Mouse (Mus musculus) thymus, adult 2 months (tissue): Measurements from ENCODE around the gene Hck. TPM values are rescaled to one million over a fixed set of nuclear protein-coding genes. Genes with fewer than 3 reads are reported as not detected.

Experiments used
- DNase-seq: peaks from one replicate; pipeline ENCODE4 v3.0.0; 2021
- H3K27ac ChIP-seq: fragments of 200-500 bp; 2 replicates; pipeline ENCODE4 v1.5.1; 2012; ENCODE audit warnings: low read length, control low read depth; ENCODE audit not compliant: control insufficient read depth, insufficient read depth
- H3K27me3 ChIP-seq: fragments of 200-500 bp; 2 replicates; pipeline ENCODE4 v1.6.1; 2012; ENCODE audit warnings: mild to moderate bottlenecking, low read length, moderate library complexity, mixed read lengths; ENCODE audit not compliant: control insufficient read depth, insufficient read depth
- H3K36me3 ChIP-seq: fragments of 200-500 bp; 2 replicates; pipeline ENCODE4 v1.6.1; 2012; ENCODE audit warnings: mild to moderate bottlenecking, low read length, moderate library complexity; ENCODE audit not compliant: control insufficient read depth, insufficient read depth
- H3K4me1 ChIP-seq: fragments of 200-500 bp; replicated peaks from 2 replicates; pipeline ENCODE4 v1.6.1; 2012; ENCODE audit warnings: low read length; ENCODE audit not compliant: control insufficient read depth, insufficient read depth
- H3K4me3 ChIP-seq: fragments of 200-500 bp; 2 replicates; pipeline ENCODE4 v1.5.1; 2012; ENCODE audit warnings: mild to moderate bottlenecking, low read length, control low read depth, moderate library complexity; ENCODE audit not compliant: control insufficient read depth, insufficient read depth
- CTCF ChIP-seq: fragments of 200-500 bp; IDR thresholded peaks from 2 replicates; pipeline ENCODE4 v1.5.1; 2012; ENCODE audit warnings: mild to moderate bottlenecking, control low read depth, low read length, moderate library complexity, borderline replicate concordance; ENCODE audit not compliant: control insufficient read depth, poor library complexity, insufficient read depth; ENCODE audit errors: extremely low read depth
- POLR2A ChIP-seq: fragments of 200-500 bp; IDR thresholded peaks from 2 replicates; pipeline ENCODE4 v1.6.1; 2012; ENCODE audit warnings: mild to moderate bottlenecking, low read length, control low read depth, moderate library complexity; ENCODE audit not compliant: control insufficient read depth, poor library complexity, insufficient read depth; ENCODE audit errors: extremely low read depth
- WGBS: fragments of 180-500 bp; shearing (Covaris S2); methylation state at CpG from one replicate; pipeline ENCODE4 v1.1.7; 2018; 5-methylcytosine and 5-hydroxymethylcytosine counted together
- polyA plus RNA-seq: library from polyadenylated mRNA; depleted of rRNA; stranded (reverse); fragments of >200 nt; gene quantifications from 2 replicates; pipeline ENCODE4 v1.2.3, GENCODE M21; 2012

Hck gene
- polyA plus RNA-seq, 1 experiment: 22.1 TPM

- Histone ChIP-seq H3K27me3 (no peaks in the 10 kb centered on the region), H3K4me1 (0 out of 2 replicates have a peak, but pooled peaks cover 3% of the 10 kb centered on the region), H3K4me3 (no peak overlapping the region), H3K36me3 (no peaks in the 10 kb centered on the region), H3K27ac (no peak overlapping the region)
- no peak for DNase-seq
- TF ChIP-seq CTCF (no peak), POLR2A (no peak)
- 8% methylated on average over 8 of the region's 8 CpGs for WGBS
Observed at GRCm38 (mm10) chr2:153151926-153152665, 43.8 kb downstream of the Hck start.

- H3K4me3 ChIP-seq: no peak overlapping the region
- WGBS: 97% methylated on average over 4 of the region's 4 CpGs
- DNase-seq: no peak
- H3K36me3 ChIP-seq: no peaks in the 10 kb centered on the region
- TF ChIP-seq POLR2A (no peak), CTCF (no peak)
- H3K27ac ChIP-seq: no peak overlapping the region
- no peaks in the 10 kb centered on the region for H3K27me3 ChIP-seq
- H3K4me1 ChIP-seq: 0 out of 2 replicates have a peak, but pooled peaks cover 3% of the 10 kb centered on the region
Observed at GRCm38 (mm10) chr2:153153033-153153450, 44.8 kb downstream of the Hck start.

GRCm38 (mm10) chr2:153157270-153157669, 49.0 kb downstream of the Hck start:
- Histone ChIP-seq H3K4me1 (peaks cover 6% of the 10 kb centered on the region), H3K27ac (no peak overlapping the region), H3K27me3 (no peaks in the 10 kb centered on the region), H3K4me3 (no peak overlapping the region), H3K36me3 (no peaks in the 10 kb centered on the region)
- peak; percentile 31 for DNase-seq
- WGBS: 93% methylated on average over 3 of the region's 3 CpGs
- no peak for TF ChIP-seq POLR2A

- Histone ChIP-seq H3K36me3 (no peaks in the 10 kb centered on the region), H3K4me3 (no peak overlapping the region), H3K27me3 (no peaks in the 10 kb centered on the region), H3K27ac (no peak overlapping the region), H3K4me1 (peaks cover 5% of the 10 kb centered on the region)
- no peak for DNase-seq
- WGBS: 86% methylated on average over 5 of the region's 5 CpGs
- TF ChIP-seq POLR2A: no peak
Observed at GRCm38 (mm10) chr2:153160133-153160532, 51.9 kb downstream of the Hck start.

- H3K4me3 ChIP-seq: peak within 1 kb of the TSS; percentile 65
- peak; percentile 56 for TF ChIP-seq POLR2A
- TF ChIP-seq CTCF: 0 out of 2 replicates have a peak, but pooled peaks have one; percentile 2
- peaks cover 5% of the 10 kb centered on the region for H3K4me1 ChIP-seq
- WGBS: 7% methylated on average over 34 of the region's 34 CpGs
- no peaks in the 10 kb centered on the region for H3K36me3 ChIP-seq
- peak; percentile 90 for DNase-seq
- peak within 1 kb of the TSS; percentile 90 for H3K27ac ChIP-seq
- no peaks in the 10 kb centered on the region for H3K27me3 ChIP-seq
Observed at GRCm38 (mm10) chr2:153160844-153161683, 52.8 kb downstream of the Hck start, which contains the start of gene Tm9sf4. Tm9sf4 (plus strand) TSS chr2:153161303.

GRCm38 (mm10) chr2:153161684-153162080, 53.4 kb downstream of the Hck start:
- Histone ChIP-seq H3K4me1 (peaks cover 5% of the 10 kb centered on the region), H3K27me3 (no peaks in the 10 kb centered on the region), H3K27ac (no peak overlapping the region), H3K4me3 (peak overlapping the region; percentile 65), H3K36me3 (no peaks in the 10 kb centered on the region)
- DNase-seq: no peak
- whole genome bisulfite sequencing: under 1% methylated on average over 16 of the region's 16 CpGs
- TF ChIP-seq POLR2A (no peak; the same call in 1 of the 2 replicates), CTCF (no peak)
